Mouse (Mus musculus): Measurements from ENCODE around the gene Rnf146.
"Not testable (repeated sequence)": the region's sequence is repeated elsewhere in the genome, so short reads cannot be mapped to it uniquely, and the experiment has no call there.

Gene Rnf146

DNA sequence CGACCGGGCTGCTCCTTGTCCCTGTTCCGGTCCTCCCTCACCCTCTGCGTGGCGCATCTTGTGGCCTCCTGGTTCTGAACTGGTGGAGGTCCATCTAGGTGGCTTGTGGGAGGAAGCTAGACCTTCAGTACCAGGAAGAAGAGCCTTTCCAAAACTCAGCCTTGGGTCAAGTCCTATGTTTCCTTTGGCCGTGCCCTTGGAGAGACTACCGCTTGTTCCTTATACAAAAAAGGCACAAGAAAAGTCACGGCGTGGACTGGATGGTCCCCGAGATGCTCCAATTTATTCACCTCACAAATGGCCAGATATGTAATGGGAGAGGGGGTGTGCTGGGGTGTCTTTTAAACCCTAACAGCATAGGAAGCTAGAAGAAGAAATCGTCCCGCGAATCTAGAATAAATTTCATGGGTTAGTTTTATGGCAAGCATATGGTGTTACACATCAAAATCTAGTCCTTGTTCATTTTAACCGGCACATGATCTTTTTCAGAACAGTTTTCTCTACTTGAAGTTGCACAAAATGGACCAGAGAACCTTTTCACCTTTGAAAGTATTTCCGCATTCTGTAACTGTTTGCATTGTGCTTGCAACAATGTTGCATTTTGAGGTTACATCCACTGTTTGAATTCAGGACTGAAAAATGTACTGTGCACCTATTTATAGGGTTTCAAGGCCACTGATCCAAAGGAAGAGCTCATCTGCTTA lies at the start of gene Rnf146:
Rnf146 (minus strand) TSS at position 246 of the 704 bp plus-strand sequence.
- DNase-seq = peak; percentile 4

DNA sequence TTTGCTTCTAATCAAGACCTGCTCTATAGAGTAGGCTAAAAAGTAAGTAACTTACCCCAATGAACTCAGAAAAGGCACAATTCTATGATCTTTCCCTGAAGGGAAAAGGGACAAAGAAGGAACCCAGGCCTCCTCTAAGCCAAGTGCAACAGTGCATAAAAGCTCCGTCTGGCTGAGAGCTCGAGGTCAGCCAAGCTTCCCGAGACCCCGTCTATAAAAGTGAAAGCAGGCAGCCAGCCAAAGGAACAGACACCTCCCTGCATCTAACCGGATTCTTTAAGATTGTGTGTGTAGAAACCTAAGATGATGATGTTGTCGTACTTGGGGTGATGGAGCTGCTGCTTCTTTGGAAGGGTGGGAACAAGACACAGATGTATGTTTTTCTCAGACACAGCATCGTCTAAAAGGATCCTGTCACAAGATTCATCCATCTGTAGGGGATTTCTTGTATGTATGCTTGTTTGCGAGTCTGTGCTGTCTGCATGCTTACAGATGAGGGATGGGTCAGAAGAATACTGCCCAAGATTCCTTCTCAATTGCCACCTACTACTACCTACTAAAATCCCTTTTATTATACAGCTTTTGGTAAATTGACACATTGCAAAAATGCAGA lies 40.5 kb upstream of the Rnf146 start:
- DNase-seq = no peak

DNA sequence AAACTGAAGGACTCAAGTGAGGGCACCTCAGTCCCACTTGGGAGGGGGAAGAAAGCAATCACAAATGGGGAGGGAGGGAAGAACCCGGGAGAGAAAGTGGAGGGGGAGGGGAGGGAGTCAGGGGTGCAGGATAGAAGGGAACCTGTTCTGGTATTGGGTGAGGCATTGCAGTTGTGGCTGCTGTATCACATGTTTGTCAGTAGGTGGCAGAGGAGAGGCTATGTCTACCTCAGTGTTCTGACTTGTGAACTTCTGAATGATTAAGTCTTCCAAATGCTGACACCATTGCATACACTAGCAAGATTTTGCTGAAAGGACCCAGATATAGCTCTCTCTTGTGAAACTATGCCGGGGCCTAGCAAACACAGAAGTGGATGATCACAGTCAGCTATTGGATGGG lies 32.6 kb upstream of the Rnf146 start:
- not testable (repeated sequence) for DNase-seq

DNA sequence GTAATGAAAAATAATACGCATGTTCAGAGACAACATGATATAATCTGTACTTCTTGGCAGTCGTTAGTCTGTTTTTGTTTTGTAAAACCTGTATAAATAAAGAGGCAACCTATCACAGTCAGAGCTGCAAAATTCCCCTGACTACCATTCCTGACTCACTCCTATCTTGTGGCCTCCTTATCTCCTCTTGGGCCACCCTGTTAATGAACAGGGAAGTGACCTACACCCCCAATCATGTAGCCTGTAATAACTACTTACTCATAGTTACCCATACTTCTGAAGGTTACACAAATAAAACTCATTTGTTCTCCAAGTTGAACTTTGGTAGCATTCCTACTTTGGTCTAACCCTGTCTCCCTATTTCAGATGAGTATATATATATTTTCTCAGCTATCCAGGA lies 19.3 kb upstream of the Rnf146 start:
- DNase-seq = no peak

DNA sequence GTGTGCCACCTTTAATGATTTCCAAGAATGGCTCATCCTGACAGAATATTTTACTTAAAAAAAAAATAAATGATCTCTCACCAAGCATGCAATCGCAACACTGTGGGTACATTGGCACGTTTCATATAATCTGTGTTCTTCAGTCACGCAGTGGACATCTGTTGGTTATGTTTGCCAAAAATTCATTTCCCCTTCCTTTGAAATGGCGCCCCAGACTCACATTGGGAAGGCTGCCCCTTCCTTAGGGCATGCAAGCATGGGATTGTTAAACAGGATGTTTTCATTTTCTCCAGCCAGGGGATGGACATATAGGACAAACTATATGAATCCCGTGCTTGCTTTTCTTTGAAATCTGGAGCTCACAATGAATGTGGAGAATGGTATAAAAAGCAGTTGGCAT lies 11.8 kb upstream of the Rnf146 start:
- no peak for DNase-seq

DNA sequence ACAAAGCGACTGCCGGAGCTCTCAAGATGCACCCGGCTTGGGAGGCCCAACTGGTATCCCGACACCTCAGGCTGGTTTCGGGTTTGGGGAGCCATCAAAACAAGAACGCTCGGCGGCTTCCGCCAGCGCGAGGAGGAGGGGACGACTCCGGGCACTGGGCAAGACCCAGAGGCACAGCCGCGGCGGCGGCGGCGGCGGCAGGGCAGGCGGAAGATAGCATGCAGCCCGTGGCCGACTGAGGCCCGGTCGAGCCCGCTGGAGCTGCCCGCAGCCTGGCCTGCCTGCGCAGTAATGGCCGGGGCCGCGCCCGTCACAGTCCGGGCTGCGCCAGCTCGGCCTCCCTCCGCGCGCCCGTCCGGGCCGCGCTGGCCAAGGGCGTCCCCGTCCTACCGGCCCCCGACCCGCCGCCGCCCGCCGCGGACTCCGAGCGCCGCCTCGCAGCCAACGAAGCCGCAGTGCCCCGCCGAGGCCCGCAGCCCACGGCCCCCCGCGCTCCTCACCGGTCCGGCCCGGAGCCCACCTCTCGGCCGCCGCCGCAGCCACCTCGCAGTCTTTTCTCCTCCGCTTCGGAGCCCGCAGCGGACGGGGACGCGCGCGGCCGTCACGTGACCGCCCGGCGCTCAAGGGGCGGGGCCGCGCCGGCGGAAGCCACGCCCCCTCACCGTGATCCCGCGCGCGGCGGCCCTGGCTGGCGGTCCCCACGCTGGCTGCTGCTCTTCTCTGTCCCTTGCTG lies 612 bp downstream of the Rnf146 start:
- peak; percentile 88 for DNase-seq

DNA sequence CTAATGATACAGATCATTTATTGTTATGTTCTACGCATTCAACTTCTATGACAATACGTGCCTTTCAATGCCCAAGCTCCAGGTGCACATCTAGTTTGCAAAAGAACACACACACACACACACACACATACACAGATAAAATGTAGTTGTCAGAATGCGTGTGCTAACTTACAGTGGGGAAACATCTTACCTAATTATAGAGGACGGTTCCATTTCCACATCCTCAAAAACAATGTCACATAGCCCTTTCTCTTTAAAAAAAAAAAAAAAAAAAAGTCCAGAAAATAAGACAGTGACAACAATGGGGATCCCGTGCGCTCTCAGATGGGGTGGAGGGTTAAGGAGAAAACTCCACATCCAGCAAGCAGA lies 1.2 kb downstream of the Rnf146 start:
- DNase-seq = peak; percentile 27

DNA sequence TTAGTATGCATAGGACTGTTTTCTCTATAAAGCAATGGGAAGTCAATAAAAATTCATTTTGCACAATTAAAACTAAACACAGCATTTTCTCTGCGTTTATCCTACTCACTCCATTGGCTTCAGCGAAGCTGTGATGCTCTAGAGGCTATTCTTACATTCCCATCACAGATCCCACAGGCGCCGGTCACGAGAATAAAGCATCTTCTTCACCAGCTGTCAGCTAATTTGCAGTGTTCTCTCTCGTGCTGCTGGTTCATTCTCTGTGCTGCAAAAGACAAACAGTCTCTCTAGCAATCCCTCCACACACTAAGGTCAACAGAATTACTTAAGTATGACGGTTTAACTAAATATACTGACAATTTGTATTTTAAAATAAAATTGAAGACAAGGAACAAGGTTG lies 8.1 kb downstream of the Rnf146 start:
- DNase-seq = no peak

DNA sequence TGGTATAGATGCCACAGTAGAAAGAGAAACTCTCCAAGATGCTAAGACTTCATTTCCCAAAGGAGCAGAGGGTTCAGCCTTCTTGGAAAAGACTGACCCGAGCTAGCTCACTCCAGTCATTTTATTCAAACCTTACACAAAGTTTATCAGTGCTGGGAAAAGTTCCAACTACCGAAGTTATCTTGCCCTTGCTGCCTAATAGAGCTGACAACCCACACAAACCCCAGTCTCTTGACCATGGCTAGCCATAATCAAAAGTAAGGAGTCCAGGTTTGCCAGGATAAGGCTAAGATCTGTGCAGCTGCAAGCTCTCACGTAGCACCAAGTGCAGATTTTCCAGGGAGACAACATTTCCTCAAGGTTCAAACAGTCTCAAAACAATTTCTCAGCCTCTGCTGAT lies 9.7 kb downstream of the Rnf146 start:
- no peak for DNase-seq

DNA sequence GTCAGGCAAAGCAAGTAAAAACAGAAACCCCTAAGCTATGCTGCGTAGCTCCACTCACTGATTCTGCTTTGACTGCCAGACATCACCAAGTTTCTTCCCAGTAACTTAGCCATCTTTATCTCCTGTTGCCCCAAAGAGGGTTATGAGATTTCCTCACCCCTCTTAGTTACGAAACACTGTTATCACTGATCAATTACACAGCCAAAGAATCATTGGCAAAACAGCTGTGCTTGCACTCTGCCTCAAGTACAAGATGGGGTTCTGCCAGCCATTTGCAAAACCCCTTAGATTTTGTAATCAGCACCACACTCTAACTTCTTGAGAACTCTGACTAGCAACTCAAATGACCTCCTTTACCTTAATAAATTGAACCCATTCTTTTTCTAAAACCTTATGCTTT lies 10.8 kb downstream of the Rnf146 start:
- DNase-seq = peak; percentile 13

DNA sequence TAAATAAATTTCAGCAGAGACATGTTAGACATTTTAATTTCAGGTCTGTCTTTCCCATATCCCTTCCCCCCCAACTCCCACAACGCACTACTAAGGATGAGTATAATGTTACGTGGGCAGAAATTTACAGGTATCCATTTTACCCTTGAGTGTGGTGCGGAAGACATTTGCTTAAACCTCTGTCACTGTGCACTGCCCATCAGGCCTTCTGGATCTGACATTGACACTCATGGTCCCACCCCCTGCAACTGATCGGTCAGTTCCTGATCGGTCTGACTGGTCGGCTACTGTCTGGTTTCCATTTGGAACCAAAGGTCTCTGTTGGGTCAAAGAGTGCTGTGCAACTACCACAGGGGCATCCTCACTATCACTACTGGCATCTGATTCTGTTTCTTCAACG lies 15.6 kb downstream of the Rnf146 start:
- DNase-seq = no peak

DNA sequence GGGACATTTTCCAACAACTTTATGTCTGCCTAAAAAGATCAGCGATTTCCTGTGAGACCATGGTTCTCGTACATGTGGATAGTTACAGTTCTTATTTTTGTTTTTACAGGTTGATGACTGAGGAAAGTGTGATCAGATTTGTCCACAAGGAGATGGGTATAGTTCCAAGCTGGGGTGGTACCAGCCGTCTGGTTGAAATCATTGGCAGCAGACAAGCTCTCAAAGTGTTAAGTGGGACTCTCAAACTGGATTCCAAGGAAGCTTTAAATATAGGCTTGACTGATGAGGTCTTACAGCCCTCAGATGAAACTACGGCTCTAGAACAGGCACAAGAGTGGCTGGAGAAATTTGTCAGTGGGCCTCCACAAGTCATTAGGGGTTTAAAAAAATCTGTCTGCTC lies 18.0 kb downstream of the Rnf146 start:
- DNase-seq = peak; percentile 32

DNA sequence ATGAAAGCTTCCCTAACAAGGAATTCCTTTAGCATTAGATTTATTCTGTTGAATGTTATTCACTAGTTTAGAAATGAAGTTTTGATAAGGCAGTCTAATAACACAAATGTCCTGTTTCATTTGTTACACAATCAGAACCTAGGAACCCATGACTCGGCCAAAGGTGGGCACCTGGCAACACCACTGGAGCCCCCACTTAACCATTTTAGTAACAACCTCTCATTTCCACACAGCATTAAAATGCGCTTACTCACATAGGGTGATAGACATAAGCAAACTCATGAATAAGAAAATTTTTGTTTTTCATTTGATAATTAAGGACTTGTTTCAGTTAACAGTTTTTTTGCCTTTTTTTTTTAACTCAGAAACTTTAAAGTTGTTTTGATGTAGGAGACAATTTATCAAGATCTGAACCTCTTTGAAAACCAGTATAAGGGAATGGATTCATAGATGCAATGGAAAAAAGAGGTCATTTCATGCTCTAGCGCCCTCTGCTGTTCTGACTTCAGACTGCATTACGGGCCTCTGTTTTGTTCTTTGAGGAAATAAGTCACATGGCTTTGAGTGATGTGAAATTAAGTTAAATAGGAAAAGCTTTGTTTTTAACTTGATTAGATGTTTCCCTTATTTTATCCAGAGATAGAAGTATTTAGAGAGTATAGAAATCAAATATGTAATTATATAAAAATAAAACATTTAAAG lies 23.7 kb downstream of the Rnf146 start:
- DNase-seq = peak; percentile 91

DNA sequence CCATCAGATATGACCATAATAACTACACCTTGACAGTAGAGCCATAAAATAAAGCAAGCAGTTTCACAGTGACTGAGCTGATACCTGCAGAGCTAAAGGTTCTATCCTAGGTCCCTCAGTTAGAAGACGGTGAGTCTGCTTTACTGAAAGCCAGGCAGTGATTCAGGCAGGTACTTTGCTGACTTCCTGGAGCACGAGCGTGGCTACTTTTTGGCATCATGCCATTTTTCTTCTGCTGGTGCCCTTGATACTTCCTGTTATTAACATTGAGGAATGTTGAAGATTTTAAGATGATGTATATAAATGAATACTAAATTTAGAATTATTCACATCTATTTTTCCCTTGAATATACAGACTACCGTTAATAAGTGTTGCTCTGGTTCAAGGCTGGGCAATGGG lies 28.4 kb downstream of the Rnf146 start:
- peak; percentile 16 for DNase-seq

DNA sequence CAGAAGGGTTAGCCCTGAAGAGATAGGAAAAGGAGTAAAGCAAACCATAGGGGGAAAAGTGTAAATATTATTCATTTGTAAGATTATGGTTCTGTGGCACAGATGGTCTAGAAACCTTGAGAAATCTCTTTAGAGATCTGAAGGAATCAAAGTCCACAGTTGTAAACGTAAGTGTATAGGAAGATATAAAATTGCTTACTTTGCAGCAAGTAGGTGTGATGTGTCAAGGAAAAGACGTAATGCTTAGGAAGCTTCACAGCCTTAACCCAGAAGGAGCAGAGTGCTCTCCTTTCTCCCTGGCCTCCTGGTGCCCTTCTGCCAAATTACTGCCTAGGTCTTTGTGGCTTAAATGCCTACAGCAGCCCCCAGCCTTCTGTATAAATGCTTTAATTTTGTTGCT lies 37.4 kb downstream of the Rnf146 start:
- DNase-seq = no peak

DNA sequence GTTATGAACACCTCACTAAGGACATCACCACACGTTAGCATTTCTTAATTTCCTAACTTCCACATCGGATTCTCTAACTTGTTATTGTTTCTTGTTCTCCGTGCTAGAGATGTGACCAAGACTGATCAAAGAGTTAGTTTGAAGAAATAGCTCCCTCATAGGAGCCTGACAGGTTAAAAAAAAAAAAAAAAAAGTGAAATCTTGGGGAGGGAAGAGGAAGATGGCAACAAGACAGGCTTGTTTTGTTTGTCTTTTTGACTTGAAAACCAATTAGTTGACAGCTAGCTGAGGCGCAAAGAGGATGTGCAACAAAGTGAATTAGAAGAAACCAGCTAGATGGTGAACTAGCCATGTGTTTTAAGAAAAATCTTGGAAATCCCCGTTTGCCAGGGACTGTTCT lies 48.3 kb downstream of the Rnf146 start:
- no peak for DNase-seq

DNA sequence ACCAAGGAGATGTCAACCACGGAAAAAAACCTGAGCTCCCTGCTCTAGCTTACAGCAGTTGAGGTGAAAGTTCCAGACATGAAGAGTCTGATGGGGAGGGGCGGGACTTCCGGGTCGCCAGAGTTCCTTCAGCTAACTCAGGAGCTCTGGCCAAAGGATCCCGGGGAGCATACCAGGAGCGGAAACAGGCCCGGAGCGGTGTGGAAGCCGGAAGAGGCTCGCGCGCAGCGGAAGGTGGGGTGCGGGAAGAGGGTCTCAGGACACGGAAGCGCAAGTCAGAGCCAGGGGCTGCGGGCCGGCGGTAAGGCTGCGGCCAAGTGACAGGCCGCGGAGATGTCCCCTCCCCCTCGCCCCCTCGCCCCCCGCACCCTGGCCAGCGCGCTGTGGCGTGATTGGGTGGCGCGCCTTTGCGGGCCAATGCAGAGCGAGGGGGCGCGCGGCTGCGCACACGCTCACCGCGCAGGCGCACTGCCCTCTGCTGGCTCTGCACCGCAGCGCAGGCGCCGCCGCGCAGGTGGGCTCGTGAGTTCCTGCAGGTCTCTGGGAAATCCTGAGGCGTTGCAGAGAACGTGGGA lies 49.1 kb downstream of the Rnf146 start, which contains the start of gene Echdc1:
Echdc1 (plus strand) TSS at position 103 of the 575 bp plus-strand sequence.
- peak; percentile 93 for DNase-seq

DNA sequence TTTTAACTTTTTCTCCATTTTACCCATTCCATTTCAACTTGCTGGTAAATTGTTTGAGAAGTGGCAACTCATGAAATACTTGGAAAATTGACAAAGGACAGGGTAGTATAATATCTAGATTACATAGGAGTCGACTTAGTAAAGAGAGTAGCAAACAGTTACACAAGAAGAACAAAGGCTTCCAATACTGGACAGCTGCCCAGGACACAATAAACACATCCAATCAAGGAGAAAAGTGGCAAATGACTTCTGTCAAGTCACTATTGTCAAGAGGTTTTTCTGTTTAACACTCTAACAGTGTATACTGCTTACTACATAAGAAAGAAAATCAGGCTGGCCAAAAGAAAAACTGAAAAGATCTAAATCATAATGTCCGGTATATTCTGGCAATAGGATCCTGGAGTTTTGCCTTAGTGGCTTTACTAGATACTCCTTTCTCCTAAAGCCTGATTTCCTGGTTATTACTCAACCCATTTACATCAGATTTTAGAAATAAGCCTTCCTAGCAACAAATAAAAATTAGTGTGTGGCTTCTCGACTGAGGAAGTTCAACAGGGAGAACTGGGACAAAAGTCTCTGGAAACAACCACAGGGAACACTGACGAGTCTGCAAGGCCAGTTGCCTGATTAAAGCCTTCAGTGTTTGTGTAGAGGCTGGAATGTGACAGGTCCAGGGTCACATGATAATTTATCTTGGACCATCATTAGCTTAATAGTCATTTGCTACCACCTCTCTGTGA lies 50.6 kb downstream of the Rnf146 start:
- DNase-seq = peak; percentile 26

DNA sequence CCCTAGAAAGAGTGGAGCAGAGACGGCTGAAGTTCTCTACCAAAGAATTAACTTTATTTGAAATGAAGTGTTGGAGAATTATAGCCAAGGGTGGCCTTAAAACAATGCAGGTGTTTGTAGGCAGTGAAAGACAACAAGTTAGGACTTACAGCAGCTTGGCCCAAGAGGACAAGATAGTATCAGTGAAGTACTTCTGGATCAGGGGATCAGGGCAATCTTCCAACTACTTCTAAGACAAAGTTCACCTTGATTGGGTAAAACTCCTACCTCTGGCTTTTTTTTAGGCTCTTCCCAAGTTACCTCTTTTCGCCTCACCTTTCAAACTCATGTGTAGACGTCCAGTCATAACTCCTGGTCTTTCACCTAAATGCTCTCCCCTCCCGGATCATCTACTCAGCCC lies 60.0 kb downstream of the Rnf146 start:
- no peak for DNase-seq
